Mouse (Mus musculus): ENCODE measurements around the gene Klk7.

Klk7 gene

DNA sequence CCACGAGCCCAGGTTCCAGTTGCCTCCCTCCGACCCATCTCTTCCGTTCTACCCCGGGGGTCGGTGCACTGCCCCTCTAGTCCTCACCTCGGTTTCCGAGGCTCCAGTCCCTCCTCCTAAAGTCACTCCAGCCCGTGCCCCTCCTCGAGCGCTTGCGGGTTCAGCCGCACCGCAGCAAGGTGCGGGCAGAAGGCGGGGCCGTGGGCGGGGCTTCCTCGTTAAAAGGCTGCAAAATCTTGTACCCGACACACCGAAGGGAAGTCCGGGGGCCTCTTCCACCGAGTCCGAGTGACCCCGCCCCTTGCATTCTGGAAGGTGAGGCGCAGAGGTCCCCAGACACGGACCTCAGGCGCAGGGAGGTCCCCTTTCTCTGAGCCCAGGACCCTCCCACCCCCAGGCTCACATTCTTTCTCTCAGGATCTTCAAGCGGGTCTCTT is 13.7 kb upstream of the Klk7 start, which contains the start of gene Klk8:
Gene Klk8 (plus strand): TSS at position 245 of the 437 bp plus-strand sequence.
- no peak for DNase-seq (ENCODE audit: low spot score)

DNA sequence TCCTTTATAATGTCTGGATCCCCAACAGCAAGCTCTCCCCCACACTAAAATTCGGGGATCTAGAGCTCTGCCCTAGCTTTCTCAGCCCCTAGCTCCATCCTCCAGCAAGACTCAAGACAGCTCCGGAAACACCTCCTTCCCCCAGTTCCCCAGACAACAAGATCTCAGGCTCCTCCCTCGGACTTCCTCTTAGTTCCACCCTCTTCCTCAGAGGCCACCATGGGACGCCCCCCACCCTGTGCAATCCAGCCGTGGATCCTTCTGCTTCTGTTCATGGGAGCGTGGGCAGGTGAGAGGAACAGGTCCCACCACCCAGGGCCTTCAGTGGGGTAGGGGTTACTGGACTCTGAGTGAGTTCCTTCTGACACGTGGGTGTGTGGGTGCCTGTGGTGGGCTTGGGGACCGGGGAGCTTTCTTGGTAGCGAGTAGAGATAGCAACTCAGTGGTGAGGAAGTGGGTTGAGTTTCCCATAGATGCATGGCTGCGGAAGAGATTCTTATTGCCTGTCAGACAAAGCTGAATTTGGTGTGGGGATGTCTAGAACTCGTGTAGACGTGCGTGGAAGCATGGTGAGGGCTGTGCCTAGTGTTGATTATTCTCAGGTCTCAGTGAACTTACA is 13.1 kb upstream of the Klk7 start:
- DNase-seq (ENCODE audit: low spot score) = no peak

DNA sequence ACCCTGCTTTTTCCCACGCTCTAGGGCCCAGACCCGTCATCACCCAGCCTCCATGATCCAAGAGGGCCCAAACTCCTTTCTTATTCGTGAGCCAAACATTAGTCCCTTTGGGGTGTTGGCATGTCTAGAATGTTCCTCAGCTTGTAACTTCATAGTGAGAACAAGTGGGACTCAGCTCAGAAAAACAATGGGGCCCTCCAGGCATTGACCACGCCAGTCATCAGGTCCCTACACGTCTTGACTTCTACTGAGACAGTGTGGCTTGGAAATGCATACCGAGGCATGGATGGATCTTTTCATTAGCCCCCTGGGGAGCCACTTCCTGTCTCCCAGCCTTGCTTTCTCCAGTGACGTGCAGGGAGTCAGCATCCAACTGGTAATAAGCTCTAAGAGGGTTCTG is 11.2 kb upstream of the Klk7 start:
- no peak for DNase-seq (ENCODE audit: low spot score)

DNA sequence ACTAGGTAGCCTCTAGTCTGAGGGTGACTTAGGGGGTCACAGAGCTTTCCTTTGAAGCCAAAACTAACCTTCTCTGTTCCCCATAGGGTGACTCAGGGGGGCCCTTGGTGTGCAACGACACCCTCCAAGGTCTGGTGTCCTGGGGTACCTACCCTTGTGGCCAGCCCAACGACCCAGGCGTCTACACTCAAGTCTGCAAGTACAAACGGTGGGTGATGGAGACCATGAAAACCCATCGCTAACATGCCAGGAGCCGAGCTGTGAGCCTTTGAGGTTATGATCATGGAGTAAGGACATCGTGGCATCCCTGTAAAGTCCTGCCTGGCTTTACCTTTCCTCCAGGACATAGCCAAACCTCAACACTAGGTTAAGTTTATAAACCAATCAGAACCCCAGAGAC is 4.1 kb downstream of the Klk7 start:
- DNase-seq (ENCODE audit: low spot score) = no peak

DNA sequence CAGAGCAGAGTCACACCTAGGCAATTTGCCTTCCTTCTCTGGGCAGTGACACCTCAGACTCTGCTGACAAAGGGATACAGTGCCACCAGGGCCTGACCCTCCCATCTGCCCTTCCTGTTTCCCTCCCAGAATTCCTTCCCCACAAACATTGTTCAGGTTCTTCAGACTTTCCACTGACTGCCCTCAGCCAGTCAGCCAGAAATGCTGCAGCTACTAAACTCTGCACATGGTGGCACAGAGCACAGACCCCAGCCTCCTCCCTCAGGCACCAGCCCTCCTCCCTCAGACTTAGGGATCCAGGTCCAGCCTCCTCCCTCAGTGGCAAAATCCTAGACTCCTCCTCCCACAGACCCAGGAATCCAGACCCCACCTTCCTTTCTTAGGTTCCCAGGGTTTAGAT is 5.7 kb downstream of the Klk7 start:
- no peak for DNase-seq (ENCODE audit: low spot score)

DNA sequence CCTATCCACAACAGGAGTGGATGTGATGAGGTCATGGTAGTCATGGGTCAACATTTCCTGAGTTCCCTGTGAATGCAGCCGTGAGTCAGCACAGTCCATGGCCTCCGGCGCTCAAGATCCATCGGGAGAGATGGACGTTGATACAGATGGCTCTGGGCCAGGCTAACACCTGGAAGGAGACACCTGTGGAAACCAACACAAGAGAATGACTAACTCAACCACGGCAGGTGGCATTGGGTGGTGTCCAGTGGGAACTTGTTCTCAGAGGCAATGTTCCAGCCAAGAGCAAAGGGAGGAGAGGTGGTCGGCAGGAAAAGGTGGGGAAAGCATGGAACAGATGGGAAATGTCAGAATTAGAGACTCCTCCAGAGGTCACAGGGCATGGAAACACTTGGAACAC is 10.5 kb downstream of the Klk7 start:
- DNase-seq (ENCODE audit: low spot score) = no peak

DNA sequence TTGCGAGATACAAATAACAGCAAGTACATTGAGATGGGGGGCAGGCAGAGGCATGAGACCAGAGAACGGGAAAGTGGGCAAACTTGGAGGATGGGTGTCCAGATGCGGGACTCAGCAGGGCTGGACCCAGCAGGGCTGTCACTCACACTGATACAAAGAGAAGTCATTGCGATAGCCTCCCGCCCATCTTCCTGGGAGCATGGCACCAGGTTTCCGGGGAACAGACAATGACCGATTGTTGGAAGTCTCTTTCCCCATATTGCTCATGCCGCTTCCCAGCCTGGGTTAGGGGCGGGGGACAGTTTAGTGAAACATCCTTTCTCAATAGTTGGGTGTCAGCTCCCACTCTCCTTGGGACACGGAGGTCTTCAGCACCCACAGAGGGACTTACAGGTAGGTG is 13.1 kb downstream of the Klk7 start, which contains the start of gene Klk6:
Gene Klk6 (plus strand): TSS at position 301 of the 400 bp plus-strand sequence.
- DNase-seq (ENCODE audit: low spot score) = no peak

DNA sequence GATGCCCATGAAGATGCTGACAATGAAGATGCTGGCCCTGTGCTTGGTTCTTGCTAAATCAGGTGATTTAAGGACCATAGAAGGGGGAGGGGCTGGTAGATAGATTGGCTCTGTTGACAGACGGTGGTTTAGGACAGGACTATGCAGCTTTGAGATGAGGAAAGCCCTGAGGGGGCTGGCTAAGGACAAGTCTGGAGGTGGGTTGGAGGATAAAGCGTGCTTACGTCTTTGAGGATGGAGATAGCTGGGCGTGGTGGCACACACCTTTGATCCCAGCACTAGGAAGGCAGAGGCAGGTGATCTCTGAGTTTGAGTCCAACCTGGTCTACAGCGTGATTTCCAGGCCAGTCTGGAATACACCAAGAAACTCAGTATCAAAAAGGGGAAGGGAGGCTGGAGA is 15.0 kb downstream of the Klk7 start:
- no peak for DNase-seq (ENCODE audit: low spot score)

GRCm38 (mm10) chr7:43827706-43828105 is 16.6 kb downstream of the Klk7 start:
- DNase-seq (ENCODE audit: low spot score) = no peak

- DNase-seq (ENCODE audit: low spot score) = no peak
These were observed 17.9 kb downstream of the Klk7 start for GRCm38 (mm10) chr7:43829006-43829405.

DNA sequence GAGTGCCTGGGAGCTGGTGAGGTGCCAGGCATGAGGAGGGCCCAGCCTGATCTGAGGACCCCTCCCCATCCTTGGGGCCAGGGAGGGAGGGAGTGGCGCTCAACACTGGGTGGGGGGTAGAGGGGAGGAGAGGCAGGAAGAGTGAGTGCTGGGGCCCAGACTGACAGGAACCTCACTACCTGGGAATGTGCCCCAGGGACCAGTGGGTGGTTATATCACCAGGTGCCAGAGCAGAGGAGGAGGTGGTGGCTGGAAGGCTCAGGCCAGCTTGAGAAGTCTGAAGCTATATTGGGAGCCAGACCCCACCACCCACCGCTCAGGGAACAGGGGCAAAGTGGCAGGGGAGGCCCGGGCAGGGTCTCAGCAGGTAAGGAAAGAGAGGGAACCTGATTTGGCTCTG is 30.6 kb downstream of the Klk7 start, which contains the start of gene Klk5:
Gene Klk5 (plus strand): TSS at position 271 of the 400 bp plus-strand sequence.
- DNase-seq (ENCODE audit: low spot score) = no peak

GRCm38 (mm10) chr7:43843801-43844200 is 32.7 kb downstream of the Klk7 start:
- no peak for DNase-seq (ENCODE audit: low spot score)

DNA sequence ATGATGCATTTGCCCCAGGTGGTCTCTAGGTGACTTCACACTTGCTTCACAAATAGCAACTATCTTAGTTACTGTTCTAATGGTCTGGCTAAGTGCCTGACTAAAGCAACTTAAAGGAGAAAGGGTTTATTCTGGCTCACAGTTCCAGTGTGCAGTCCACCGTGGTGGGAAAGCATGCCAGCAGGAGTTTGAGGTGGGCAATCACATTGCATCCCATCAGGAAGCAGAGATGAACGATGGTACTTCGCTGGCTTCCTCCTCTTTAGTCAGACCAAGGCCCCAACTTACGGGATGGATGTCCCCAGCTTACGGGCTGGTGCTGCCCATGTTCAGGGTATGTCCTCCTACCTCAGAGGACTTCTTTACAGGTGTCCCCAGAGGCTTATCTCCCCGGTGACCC is 40.5 kb downstream of the Klk7 start:
- DNase-seq (ENCODE audit: low spot score) = no peak

DNA sequence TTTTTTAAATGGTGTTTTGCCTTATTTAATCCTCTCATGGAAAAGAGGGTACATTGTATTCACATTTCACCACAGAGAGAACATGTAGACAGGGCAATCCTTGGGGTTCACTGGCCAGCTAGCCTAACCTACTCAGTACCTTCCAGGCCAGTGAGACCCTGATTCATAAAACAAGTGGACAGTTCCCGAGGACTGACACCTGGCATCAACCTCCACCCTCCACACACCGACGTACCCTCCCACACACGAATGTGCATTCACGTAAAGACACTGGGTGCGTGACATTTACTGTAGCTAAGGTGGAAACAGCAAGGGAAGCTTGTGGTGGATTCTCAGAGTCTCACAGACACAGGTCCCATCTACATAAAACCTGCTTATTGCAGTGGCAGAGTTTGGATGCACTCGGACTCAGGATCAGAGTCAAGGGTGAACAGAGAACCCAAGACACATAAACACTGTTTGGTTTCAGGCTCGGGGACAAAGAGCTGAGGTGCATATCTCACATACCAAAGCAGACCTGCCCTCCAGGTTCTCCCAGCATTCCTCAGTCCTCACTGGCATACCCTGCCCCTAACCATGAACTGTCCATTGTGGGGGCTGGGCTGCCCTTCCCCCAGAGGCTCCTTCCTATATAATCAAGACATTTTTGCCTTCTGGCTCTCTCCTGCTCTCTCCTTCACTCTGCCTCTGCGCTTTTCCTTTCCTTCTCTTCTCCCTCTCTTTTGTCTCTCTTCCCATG is 43.7 kb downstream of the Klk7 start:
- DNase-seq (ENCODE audit: low spot score) = no peak

GRCm38 (mm10) chr7:43855709-43856108 is 44.6 kb downstream of the Klk7 start:
- DNase-seq (ENCODE audit: low spot score) = no peak

GRCm38 (mm10) chr7:43856307-43856706 is 45.2 kb downstream of the Klk7 start:
- DNase-seq (ENCODE audit: low spot score) = no peak

- no peak for DNase-seq (ENCODE audit: low spot score)
These were observed 46.4 kb downstream of the Klk7 start for GRCm38 (mm10) chr7:43857501-43857900.

DNA sequence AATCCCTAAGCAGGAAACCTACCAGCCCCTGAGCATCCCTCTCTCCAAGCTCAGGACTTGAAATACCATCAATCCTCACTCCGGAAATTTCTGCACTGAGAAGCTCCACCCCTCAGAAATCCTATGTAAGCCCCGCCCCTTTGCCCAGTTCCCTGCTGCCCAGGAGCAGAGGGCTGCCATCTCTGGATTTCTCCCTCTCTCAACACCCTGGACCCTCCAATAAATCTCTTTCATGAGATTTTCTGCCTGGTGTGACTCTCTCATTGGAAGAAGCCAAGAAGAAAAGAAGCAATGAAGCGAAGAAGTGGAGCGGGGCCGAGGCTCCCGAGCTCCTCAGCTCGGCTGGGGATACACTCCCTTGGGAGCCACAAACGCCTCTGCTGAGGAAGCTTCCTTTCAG is 49.3 kb downstream of the Klk7 start:
- DNase-seq (ENCODE audit: low spot score) = no peak
